Mouse (Mus musculus): ENCODE data around the gene Rnf167.

Gene Rnf167

DNA sequence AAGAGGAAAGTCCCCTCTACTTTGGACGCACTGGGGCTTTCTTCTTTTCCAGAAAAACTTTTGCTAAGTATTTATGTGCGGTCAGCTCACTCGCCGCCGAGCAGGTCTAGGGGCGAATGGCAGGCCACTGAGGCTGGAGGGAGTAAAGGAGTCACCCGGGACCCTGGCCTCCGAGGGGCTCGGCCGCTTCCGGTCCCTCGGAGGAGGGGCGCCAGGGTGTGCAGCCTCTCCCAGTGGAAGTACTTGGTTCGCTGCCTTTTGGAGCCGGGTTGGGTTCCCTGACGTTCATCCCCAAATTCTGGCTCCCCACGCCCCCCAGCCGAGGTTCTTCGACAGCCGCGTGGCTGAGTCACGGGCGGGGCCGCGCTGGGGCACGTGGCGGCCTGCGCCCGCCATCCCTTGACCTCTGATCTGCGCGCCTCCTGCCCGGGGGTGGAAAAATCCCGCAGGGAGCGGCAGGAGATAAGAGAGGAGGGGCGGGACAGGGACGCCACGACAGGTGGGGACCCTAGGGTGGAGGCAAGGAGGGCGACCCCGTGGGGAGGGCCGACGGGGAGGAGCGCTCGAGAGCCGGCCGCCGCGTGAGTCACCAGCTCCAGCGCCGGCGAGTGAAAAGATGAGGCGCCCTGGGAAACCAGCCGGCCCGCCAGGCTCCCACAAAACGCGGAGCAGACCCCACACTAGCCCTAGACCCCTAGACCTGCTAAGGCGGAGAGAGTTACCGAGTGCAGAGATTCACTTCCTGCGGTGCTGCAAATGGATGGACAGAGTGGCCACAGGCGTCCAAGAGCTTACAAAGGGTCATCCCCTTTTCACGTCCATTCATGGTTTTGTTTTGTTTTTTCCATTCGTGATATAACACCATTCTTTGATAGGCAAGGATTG is 8.8 kb downstream of the Rnf167 start:
- peak; percentile 77 for DNase-seq (ENCODE audit: low spot score)

- DNase-seq (ENCODE audit: low spot score): peak; percentile 64
Observed at GRCm38 (mm10) chr11:70656456-70656927, 9.5 kb downstream of the Rnf167 start.

- DNase-seq (ENCODE audit: low spot score): peak; percentile 29
Observed at GRCm38 (mm10) chr11:70656964-70657363, 9.9 kb downstream of the Rnf167 start, which contains the start of gene Eno3. Gene Eno3, plus strand, starts transcription at chr11:70657202.

GRCm38 (mm10) chr11:70657573-70657972 is 10.5 kb downstream of the Rnf167 start:
- no peak for DNase-seq (ENCODE audit: low spot score)

DNA sequence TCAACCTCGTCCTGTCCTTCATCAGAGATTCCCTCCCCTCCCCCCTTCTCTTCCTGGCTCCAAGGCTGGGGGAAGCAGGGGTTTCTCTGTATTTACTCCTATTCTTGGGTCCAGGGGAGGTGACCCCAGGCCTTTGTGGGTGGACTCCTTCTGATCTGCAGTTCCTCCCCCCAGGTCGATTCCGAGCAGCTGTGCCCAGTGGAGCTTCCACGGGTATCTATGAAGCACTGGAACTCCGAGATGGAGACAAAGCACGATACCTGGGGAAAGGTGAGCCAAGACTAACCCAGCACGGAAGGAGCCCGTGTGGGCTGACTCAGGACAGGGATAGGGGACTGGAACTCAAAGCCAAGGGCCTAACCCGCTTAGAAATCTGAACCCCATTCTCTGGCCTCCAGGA is 11.0 kb downstream of the Rnf167 start:
- DNase-seq (ENCODE audit: low spot score): no peak

GRCm38 (mm10) chr11:70658521-70658920 is 11.5 kb downstream of the Rnf167 start:
- no peak for DNase-seq (ENCODE audit: low spot score)

GRCm38 (mm10) chr11:70658942-70659341 is 11.9 kb downstream of the Rnf167 start:
- no peak for DNase-seq (ENCODE audit: low spot score)

- no peak for DNase-seq (ENCODE audit: low spot score)
Observed at GRCm38 (mm10) chr11:70660571-70660970, 13.5 kb downstream of the Rnf167 start.

DNA sequence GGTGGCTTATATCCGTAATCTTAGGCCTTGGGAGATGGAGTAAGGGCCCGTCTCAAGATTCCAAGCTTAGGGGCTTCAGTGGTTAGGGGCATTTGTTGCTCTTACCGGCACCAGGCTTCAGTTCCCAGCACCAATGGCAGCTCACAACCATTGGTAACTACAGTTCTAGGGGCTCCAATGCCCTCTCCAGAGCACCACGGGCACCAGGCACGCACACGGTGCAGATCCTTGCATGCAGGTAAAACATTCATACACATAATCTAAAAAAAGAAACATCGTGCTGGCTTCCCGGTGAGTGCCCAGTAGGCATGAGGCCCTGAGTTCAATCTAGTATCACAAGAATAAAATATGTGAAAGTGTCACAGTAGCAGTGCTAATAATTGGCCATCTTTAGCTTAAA is 16.1 kb downstream of the Rnf167 start:
- DNase-seq (ENCODE audit: low spot score): no peak

- DNase-seq (ENCODE audit: low spot score): no peak
Observed at GRCm38 (mm10) chr11:70663957-70664356, 16.9 kb downstream of the Rnf167 start.

GRCm38 (mm10) chr11:70664741-70665140 is 17.7 kb downstream of the Rnf167 start:
- DNase-seq (ENCODE audit: low spot score): no peak

DNA sequence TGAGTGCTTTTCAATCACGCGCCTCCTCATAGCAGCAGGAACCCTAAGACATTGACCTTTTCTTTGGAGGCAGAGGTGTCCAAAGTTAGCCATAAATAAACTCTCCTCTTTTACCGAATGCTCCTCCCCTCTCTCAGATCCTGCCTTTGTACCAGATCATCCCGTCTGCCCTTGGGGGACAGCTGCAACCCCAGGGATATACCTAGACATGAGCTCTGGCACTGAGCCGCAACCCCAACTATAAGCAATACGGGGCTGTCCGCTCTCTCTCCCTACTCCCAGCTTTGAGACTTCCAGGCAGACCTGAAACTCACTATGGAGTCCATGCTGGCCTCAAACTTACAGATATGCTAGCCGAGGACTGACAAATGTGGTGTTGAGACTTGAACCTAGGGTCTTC is 19.7 kb downstream of the Rnf167 start:
- DNase-seq (ENCODE audit: low spot score): no peak

DNA sequence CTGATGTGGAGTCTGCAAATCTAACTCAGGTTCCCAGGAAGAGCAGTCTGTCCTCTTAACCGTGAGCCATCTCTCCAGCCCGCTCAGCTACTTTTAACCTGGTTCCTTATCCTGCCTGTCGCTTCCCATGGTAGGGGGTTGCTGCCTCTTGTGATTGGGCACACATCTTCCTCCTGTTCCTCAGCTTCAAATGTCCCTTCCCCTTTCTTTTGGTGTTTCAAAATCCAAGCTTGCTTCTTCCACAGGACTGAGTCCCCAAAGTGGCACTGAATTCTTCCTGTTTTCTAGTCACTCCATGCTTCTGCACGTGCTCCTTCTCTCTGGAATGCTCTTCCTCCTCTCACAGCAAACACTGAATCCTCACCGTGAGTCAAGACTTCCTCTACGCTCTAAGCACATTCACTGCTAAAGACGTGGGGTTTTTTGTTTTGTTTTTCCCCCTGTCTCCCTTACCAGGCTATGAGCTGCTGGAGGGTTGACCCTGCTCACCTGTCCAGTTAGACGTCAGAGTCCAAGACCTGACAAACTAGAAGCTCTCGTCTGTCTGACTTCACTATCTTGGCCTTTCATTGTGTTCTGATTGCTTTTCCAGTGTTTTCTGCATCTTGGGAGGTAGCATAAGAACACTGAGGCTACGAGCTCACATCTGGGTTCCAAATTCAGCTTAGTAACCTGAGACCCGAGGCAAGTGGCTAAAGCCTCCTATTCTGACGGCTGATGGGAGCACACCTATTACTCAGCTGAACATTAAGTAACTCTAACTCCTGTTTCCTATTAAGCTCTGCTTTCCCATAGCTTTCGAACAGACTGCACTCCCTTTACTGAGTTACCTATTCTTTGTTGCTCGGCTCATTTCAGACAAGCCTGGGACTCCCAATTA is 20.5 kb downstream of the Rnf167 start:
- DNase-seq (ENCODE audit: low spot score): no peak

- peak; percentile 83 for DNase-seq (ENCODE audit: low spot score)
Observed at GRCm38 (mm10) chr11:70668335-70668770, 21.3 kb downstream of the Rnf167 start.

- DNase-seq (ENCODE audit: low spot score): peak; percentile 98
Observed at GRCm38 (mm10) chr11:70668771-70669505, 21.9 kb downstream of the Rnf167 start, which contains the start of gene Spag7. Gene Spag7, minus strand, starts transcription at chr11:70669416.

GRCm38 (mm10) chr11:70669582-70670345 is 22.7 kb downstream of the Rnf167 start:
- DNase-seq (ENCODE audit: low spot score): peak; percentile 81

- DNase-seq (ENCODE audit: low spot score): no peak
Observed at GRCm38 (mm10) chr11:70670483-70670882, 23.4 kb downstream of the Rnf167 start.

GRCm38 (mm10) chr11:70671333-70672047 is 24.5 kb downstream of the Rnf167 start:
- DNase-seq (ENCODE audit: low spot score): no peak

DNA sequence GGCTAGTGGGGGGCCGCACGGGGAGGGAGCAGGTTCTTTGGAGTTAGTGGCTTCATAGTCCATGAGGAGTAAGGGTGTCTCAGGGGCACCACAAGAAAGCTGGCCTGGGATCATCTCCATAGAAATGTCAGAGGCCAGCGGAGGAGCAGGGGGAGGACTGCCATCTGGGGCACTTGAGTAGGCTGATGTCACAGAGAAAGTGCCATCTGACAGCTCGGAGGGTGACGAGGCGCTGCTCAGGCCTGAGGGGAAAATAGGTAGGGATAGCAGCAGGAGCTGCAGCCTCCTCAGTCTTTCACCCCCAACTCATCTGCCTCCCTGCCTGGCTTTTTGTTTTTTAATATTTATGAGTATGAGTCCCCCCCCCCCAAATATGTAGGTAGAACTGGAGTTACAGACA is 27.0 kb downstream of the Rnf167 start:
- no peak for DNase-seq (ENCODE audit: low spot score)

DNA sequence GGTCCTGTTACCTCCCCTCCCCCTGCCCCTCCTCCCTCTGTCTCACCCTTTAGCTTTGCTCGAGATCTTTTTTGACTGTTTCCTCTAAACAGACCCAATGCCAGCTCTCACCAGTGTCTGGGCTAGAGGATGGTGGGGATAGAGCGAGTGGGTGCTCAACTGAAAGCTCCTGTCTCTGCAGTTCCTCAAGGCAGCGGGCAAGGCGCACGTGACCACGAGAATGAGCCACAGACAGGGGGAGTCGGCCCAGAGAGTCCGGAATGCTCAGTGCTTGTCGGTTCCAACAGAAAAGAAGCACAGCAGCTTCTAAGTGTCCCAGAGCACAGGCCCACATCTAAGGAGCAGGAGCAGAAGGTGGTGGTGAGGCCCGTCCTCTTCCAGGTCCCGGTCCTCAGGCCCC is 27.5 kb downstream of the Rnf167 start:
- no peak for DNase-seq (ENCODE audit: low spot score)
